Mouse (Mus musculus): ENCODE results near the gene Cep68. TPM values are rescaled to one million over a fixed set of nuclear protein-coding genes. Genes with fewer than 3 reads are reported as not detected.

Gene Cep68
- total RNA-seq (2014; rRNA removed) = 41.7 and 43.9 TPM in 2 replicates
- 21.5 and 26.1 TPM in 2 replicates for polyA plus RNA-seq (2015; fragmentation: Nextera tagmentation; extraction: Ambion mirVana)

DNA sequence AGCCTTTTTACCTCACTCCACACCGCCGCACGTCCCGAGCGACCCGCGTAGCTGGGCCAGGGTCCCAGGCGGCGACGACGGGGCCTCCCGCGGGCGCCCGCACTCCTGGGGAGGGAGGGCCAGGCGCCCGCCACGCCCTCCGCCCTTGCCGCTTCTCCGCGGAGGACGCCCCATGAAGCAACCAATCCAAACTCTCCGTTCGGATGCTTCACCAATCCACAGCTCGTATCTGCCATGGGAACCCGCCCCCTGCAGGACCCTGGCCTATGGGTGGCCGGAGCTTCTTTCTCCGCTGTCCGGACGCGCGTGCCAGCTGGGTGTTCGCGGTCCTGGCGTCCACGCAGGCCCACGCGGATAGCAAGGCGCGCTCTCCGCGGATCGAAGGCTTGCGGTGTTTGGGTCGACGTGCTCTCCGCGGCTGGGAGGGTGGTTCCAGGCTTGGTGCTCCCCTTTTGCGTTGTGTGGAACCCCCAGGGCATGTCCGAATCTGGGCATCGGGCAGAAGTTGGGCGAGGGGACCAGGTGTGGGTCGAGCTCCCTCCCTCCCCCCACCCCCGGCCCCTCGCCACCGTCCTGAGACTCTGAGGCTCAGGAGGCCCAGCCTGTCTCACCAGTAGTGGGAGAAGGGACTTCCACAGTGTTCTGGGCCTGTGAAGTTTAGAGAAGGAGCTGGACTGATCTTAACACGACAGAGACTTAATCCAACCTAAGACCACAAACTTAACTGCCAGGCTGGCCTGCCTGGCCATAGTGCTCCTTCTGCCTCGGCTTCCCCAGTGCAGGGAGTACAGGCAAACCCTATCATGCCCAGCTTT lies at the start of gene Cep68:
Gene Cep68 (minus strand): TSS at position 134 of the 815 bp plus-strand sequence.
- H3K9ac ChIP-seq = peak within 1 kb of the TSS; percentile 97
- H3K9me3 ChIP-seq (ENCODE audit: low read length) = no peaks in the 10 kb centered on the region
- 0 out of 2 replicates have a peak, but pooled peaks cover 5% of the 10 kb centered on the region for H3K36me3 ChIP-seq (ENCODE audit: insufficient read depth)
- whole genome bisulfite sequencing = 0% methylated on average over 56 of the region's 59 CpGs
- no peaks in the 10 kb centered on the region for H3K27me3 ChIP-seq (ENCODE audit: insufficient read depth, low read length)
- ATAC-seq = peak; percentile 99
- peak within 1 kb of the TSS; percentile 88 for H3K27ac ChIP-seq (ENCODE audit: low read depth, low read length)
- peaks cover 7% of the 10 kb centered on the region for H3K4me1 ChIP-seq (ENCODE audit: insufficient read depth)
- 0 out of 2 replicates have a peak, but pooled peaks have one; percentile 31 for TF ChIP-seq CTCF (IDR thresholded peaks at IDR 0.05; ENCODE audit: low read depth)
- DNase-seq = peak; percentile 95
- H3K4me2 ChIP-seq (ENCODE audit: low read depth) = peak within 1 kb of the TSS; percentile 92
- peak within 1 kb of the TSS; percentile 90 for H3K4me3 ChIP-seq (ENCODE audit: low read depth, low read length)

DNA sequence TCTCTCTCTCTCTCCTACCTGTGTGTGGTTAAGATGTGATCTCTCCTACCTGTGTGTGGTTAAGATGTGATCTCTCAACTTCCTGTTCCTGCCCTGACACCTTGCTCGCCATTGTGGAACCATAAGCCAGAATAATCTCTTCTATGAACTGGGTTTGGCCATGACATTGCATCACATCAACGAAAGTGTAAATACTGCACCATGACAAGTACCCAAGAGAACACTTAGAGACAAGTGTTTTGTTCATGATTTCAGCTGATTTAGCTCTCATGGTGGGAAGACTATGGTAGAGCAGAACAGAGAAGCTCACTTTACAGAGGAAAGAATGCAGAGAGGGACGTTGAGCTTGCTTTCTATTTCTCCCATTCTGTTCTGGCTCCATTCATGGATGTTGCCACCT lies 35.2 kb upstream of the Cep68 start:
- Histone ChIP-seq H3K9ac (no peak overlapping the region), H3K4me3 (ENCODE audit: low read depth, low read length) (no peak overlapping the region), H3K4me1 (ENCODE audit: insufficient read depth) (no peaks in the 10 kb centered on the region), H3K27me3 (ENCODE audit: insufficient read depth, low read length) (no peaks in the 10 kb centered on the region), H3K27ac (ENCODE audit: low read depth, low read length) (no peak overlapping the region), H3K36me3 (ENCODE audit: insufficient read depth) (no peaks in the 10 kb centered on the region), H3K4me2 (ENCODE audit: low read depth) (no peak overlapping the region), H3K9me3 (ENCODE audit: low read length) (no peaks in the 10 kb centered on the region)
- TF ChIP-seq CTCF (IDR thresholded peaks at IDR 0.05; ENCODE audit: low read depth) = no peak
- DNase-seq = no peak
- 83% methylated on average over 3 of the region's 3 CpGs for WGBS
- no peak for ATAC-seq

DNA sequence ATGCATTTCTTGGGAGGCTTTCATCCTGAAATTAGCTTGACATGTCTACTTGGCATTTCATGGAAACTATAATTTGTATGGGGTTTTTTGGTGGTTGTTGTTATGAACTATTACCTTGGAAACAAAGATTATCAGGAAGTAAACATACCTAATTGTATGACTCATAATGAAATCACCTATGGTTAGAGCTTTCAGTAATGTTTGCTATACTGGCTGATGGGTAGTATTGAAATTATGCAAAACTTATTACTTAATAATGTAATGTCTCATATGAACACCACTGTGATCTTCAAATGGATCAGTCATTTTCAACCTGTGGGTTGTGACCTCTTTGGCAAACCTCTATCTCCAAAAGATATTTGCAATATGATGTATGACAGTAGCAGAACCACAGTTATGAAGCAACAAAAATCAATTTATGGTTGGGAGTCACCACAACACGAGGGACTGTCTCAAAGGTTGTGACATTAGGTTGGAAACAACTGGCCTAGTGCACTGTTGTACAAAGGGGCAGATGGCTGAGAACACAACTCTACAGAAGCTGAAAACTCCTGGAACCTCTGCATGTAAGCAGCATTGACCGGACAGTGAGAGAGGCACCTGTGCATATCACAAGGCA lies 33.5 kb upstream of the Cep68 start:
- H3K27me3 ChIP-seq (ENCODE audit: insufficient read depth, low read length) = no peaks in the 10 kb centered on the region
- H3K4me3 ChIP-seq (ENCODE audit: low read depth, low read length) = no peak overlapping the region
- H3K9ac ChIP-seq = no peak overlapping the region
- TF ChIP-seq CTCF (IDR thresholded peaks at IDR 0.05; ENCODE audit: low read depth) = no peak
- DNase-seq (no peak), ATAC-seq (no peak)
- no peaks in the 10 kb centered on the region for H3K36me3 ChIP-seq (ENCODE audit: insufficient read depth)
- H3K4me1 ChIP-seq (ENCODE audit: insufficient read depth) = no peaks in the 10 kb centered on the region
- WGBS = 81% methylated on average over 2 of the region's 2 CpGs
- no peaks in the 10 kb centered on the region for H3K9me3 ChIP-seq (ENCODE audit: low read length)
- no peak overlapping the region for H3K4me2 ChIP-seq (ENCODE audit: low read depth)
- no peak overlapping the region for H3K27ac ChIP-seq (ENCODE audit: low read depth, low read length)

GRCm38 (mm10) chr11:20280982-20281381 lies 31.8 kb upstream of the Cep68 start:
- no peak for TF ChIP-seq CTCF (IDR thresholded peaks at IDR 0.05; ENCODE audit: low read depth)
- H3K36me3 ChIP-seq (ENCODE audit: insufficient read depth) = no peaks in the 10 kb centered on the region
- no peak for ATAC-seq
- WGBS = 76% methylated on average over 5 of the region's 5 CpGs
- H3K9ac ChIP-seq = no peak overlapping the region
- H3K4me3 ChIP-seq (ENCODE audit: low read depth, low read length) = no peak overlapping the region
- no peaks in the 10 kb centered on the region for H3K4me1 ChIP-seq (ENCODE audit: insufficient read depth)
- H3K27ac ChIP-seq (ENCODE audit: low read depth, low read length) = no peak overlapping the region
- H3K27me3 ChIP-seq (ENCODE audit: insufficient read depth, low read length) = no peaks in the 10 kb centered on the region
- no peak for DNase-seq
- no peak overlapping the region for H3K4me2 ChIP-seq (ENCODE audit: low read depth)
- no peaks in the 10 kb centered on the region for H3K9me3 ChIP-seq (ENCODE audit: low read length)

GRCm38 (mm10) chr11:20278702-20279101 lies 29.5 kb upstream of the Cep68 start:
- no peak for TF ChIP-seq CTCF (IDR thresholded peaks at IDR 0.05; ENCODE audit: low read depth)
- no peaks in the 10 kb centered on the region for H3K36me3 ChIP-seq (ENCODE audit: insufficient read depth)
- 66% methylated on average over 5 of the region's 5 CpGs for WGBS
- no peak overlapping the region for H3K27ac ChIP-seq (ENCODE audit: low read depth, low read length)
- DNase-seq = no peak
- ATAC-seq = no peak
- H3K4me3 ChIP-seq (ENCODE audit: low read depth, low read length) = no peak overlapping the region
- no peak overlapping the region for H3K9ac ChIP-seq
- no peaks in the 10 kb centered on the region for H3K27me3 ChIP-seq (ENCODE audit: insufficient read depth, low read length)
- no peak overlapping the region for H3K4me2 ChIP-seq (ENCODE audit: low read depth)
- H3K4me1 ChIP-seq (ENCODE audit: insufficient read depth) = no peaks in the 10 kb centered on the region
- no peaks in the 10 kb centered on the region for H3K9me3 ChIP-seq (ENCODE audit: low read length)

DNA sequence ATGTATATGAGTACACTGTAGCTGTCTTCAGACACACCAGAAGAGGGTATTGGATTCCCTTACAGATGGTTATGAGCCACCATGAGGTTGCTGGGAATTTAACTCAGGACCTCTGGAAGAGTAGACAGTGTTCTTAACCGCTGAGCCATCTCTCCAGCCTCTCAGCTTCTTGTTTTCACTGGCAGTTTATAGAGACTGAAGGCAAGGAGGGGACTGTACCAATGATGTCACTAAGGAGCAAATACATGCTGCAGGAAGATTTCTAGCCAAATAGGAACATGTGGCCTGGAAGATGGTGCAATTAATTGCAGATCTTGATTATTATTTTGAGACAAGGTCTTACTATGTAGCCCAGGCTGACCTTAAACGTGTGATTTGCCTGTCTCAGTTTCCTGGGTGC lies 27.9 kb upstream of the Cep68 start:
- no peak for DNase-seq
- Histone ChIP-seq H3K36me3 (ENCODE audit: insufficient read depth) (no peaks in the 10 kb centered on the region), H3K9ac (no peak overlapping the region), H3K4me2 (ENCODE audit: low read depth) (no peak overlapping the region), H3K9me3 (ENCODE audit: low read length) (no peaks in the 10 kb centered on the region), H3K4me3 (ENCODE audit: low read depth, low read length) (no peak overlapping the region), H3K4me1 (ENCODE audit: insufficient read depth) (no peaks in the 10 kb centered on the region), H3K27ac (ENCODE audit: low read depth, low read length) (no peak overlapping the region), H3K27me3 (ENCODE audit: insufficient read depth, low read length) (no peaks in the 10 kb centered on the region)
- TF ChIP-seq CTCF (IDR thresholded peaks at IDR 0.05; ENCODE audit: low read depth) = no peak
- WGBS = 64% methylated on average over 2 of the region's 2 CpGs
- ATAC-seq = no peak

DNA sequence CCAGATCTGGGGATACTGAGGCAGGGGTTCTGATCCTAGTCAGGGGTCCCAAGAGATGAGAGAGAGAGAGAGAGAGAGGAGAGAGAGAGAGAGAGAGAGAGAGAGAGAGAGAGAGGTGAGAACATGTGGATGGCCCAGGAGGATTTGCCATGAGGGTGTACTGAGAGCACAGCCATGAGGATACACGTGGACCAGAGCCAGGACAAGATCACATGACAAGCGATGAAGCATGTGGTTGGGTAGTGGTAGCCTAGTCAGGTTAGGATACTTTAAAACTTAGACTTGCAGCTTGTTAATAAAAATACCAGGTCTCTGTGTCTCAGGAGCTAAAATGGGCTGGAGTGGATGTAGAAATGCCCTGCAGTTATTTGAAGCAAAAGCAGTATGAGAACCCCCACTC lies 26.7 kb upstream of the Cep68 start:
- Histone ChIP-seq H3K9me3 (ENCODE audit: low read length) (no peaks in the 10 kb centered on the region), H3K4me1 (ENCODE audit: insufficient read depth) (no peaks in the 10 kb centered on the region), H3K36me3 (ENCODE audit: insufficient read depth) (no peaks in the 10 kb centered on the region), H3K4me3 (ENCODE audit: low read depth, low read length) (no peak overlapping the region), H3K27ac (ENCODE audit: low read depth, low read length) (no peak overlapping the region), H3K27me3 (ENCODE audit: insufficient read depth, low read length) (no peaks in the 10 kb centered on the region), H3K9ac (no peak overlapping the region), H3K4me2 (ENCODE audit: low read depth) (no peak overlapping the region)
- 78% methylated on average over 2 of the region's 2 CpGs for WGBS
- no peak for DNase-seq
- no peak for ATAC-seq
- TF ChIP-seq CTCF (IDR thresholded peaks at IDR 0.05; ENCODE audit: low read depth) = no peak

All from forebrain, postnatal 0 days (tissue).